Comparison of ENCODE assay signal across 7 mouse cellular contexts in the genomic region with DNA sequence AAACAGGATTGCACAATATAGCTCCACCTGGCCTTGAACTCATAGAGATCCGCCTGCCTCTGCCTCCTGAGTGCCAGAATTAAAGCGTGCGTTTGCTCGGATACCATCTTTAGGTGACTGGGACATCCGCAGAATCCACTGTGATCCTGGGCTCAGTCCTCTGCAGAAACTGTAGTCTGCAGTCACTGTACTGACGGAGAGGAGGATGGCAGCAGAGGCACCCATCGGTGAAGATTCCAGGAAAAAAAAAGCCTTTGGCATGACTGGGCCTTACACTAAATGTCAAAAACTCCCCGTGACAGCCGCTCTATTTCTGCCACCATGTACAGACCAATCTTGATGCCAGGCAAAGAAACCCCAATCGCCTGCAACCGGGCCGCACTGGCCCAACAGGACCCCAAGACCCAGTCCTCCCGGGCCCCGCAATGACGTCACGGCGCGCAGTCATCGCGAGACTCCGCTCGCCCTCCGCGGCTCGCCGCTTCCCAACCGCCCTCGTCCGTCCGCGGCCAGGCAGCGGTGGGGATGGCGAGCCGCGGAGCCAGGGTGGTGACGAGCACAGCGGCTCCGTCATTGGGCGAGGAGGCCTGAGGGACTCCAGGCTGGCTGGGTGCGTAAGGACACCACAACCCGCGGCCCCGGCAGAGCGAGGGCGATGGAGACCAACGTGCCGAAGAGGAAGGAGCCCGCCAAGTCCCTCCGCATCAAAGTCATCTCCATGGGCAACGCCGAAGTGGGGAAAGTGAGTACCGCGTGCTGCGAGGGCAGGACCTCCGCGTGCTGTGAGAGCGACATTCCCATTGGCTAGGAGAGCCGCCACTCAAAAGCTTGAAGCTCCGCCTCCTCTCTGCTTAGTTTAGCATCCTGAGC. TPM values are rescaled to one million over a fixed set of nuclear protein-coding genes. Genes with fewer than 3 reads are reported as not detected.
A peak's percentile ranks its signal among the peaks of the same experiment; 100 is the strongest.
DNase-seq lines count a peak whose midpoint lies in the region; ATAC-seq lines count a peak whose summit lies in the region.

A gene (plus strand): TSS at position 452 of the 870 bp plus-strand sequence.

- no peaks in the 10 kb centered on the region for H3K27me3 ChIP-seq in intestine, embryonic 16.5 days (replicated peaks; ENCODE audit: control insufficient read depth, insufficient read depth, low read length)
- H3K27me3 ChIP-seq in midbrain, embryonic 11.5 days (ENCODE audit: control insufficient read depth, insufficient read depth, low read length) = no peaks in the 10 kb centered on the region

- 5% methylated on average over 59 of the region's 59 CpGs for WGBS in intestine, embryonic 16.5 days
- WGBS in midbrain, embryonic 11.5 days = 5% methylated on average over 59 of the region's 59 CpGs

- H3K36me3 ChIP-seq in intestine, embryonic 16.5 days (ENCODE audit: control insufficient read depth, insufficient read depth, low read length) = peaks cover 11% of the 10 kb centered on the region
- H3K36me3 ChIP-seq in midbrain, embryonic 11.5 days (ENCODE audit: control insufficient read depth, insufficient read depth, low read length) = peaks cover 7% of the 10 kb centered on the region; the same call in 1 of the 2 replicates

- H3K9ac ChIP-seq in intestine, embryonic 16.5 days (ENCODE audit: low read depth, low read length) = peak within 1 kb of the TSS; percentile 76
- H3K9ac ChIP-seq in midbrain, embryonic 11.5 days (ENCODE audit: low read length) = peak within 1 kb of the TSS; percentile 85

- H3K9me3 ChIP-seq in intestine, embryonic 16.5 days (ENCODE audit: control insufficient read depth, low read length) = no peaks in the 10 kb centered on the region
- no peaks in the 10 kb centered on the region for H3K9me3 ChIP-seq in midbrain, embryonic 11.5 days (ENCODE audit: control insufficient read depth, low read length)

- H3K27ac ChIP-seq in intestine, embryonic 16.5 days (ENCODE audit: low read length) = peak within 1 kb of the TSS; percentile 93
- peak within 1 kb of the TSS; percentile 95 for H3K27ac ChIP-seq in midbrain, embryonic 11.5 days (ENCODE audit: low read depth, low read length)

- peak; percentile 90 for DNase-seq in adrenal gland, adult 8-10 months
- peak; percentile 96 for DNase-seq in embryo, embryonic 9.5 days (ENCODE audit: extremely low spot score)
- DNase-seq in gastrocnemius, postnatal 4 days (ENCODE audit: low spot score in 2 of 2) = peak; percentile 89 to 95
- DNase-seq in left cerebral cortex, postnatal 36 days (ENCODE audit: low spot score in 2 of 2) = peak; percentile 97 to 98
- DNase-seq in midbrain, embryonic 11.5 days (ENCODE audit: low spot score, missing footprints) = peak; percentile 100
- peak; percentile 97 for DNase-seq in skeletal muscle tissue, adult 2 months (ENCODE audit: low read depth, low spot score)

- 0 out of 2 replicates have a peak, but pooled peaks cover 3% of the 10 kb centered on the region for H3K4me1 ChIP-seq in intestine, embryonic 16.5 days (ENCODE audit: control insufficient read depth, insufficient read depth, low read length)
- H3K4me1 ChIP-seq in midbrain, embryonic 11.5 days (ENCODE audit: control insufficient read depth, insufficient read depth, low read length) = peaks cover 5% of the 10 kb centered on the region

- ATAC-seq in intestine, embryonic 16.5 days = peak; percentile 98
- peak; percentile 97 for ATAC-seq in midbrain, embryonic 11.5 days (ENCODE audit: low FRiP score)

- peak within 1 kb of the TSS; percentile 88 for H3K4me2 ChIP-seq in intestine, embryonic 16.5 days (ENCODE audit: low read depth, low read length)
- peak within 1 kb of the TSS; percentile 60 for H3K4me2 ChIP-seq in midbrain, embryonic 11.5 days

- intact Hi-C loops in left cerebral cortex, postnatal 36 days (cut with DNase I) = no loop called here

- H3K4me3 ChIP-seq in intestine, embryonic 16.5 days (ENCODE audit: low read length) = peak within 1 kb of the TSS; percentile 71
- peak within 1 kb of the TSS; percentile 52 for H3K4me3 ChIP-seq in midbrain, embryonic 11.5 days (ENCODE audit: low read depth, low read length)

RNA-seq across cellular contexts. Expression of the gene that starts here (rescaled TPM):
- total RNA-seq in adrenal gland, adult 8-10 months (2022) = 1 to 10 TPM; 5.2 to 7.1 (median 6.6) TPM
- 1 to 10 TPM; 7.0 to 8.9 TPM for total RNA-seq in gastrocnemius, postnatal 4 days (2021)
- 3.7 and 3.9 TPM in 2 replicates for polyA plus RNA-seq in intestine, embryonic 16.5 days (2015; fragmentation: Nextera tagmentation; extraction: Ambion mirVana)
- 100 to 1,000 TPM in 1 of 2 experiments, 10 to 100 TPM in 1; 93.0 to 100 TPM for total RNA-seq in left cerebral cortex, postnatal 36 days (2021)
- polyA plus RNA-seq in midbrain, embryonic 11.5 days (2014; fragmentation: Nextera tagmentation; extraction: Ambion mirVana) = 9.9 and 11.4 TPM in 2 replicates

Comparison
In these comparisons a context has a peak if more than half of its experiments do, and no peak if none do; other contexts are left out.
1. Peak in every context shown above with its lines: DNase-seq, ATAC-seq, H3K4me3 ChIP-seq and H3K27ac ChIP-seq.
2. RNA of the gene that starts here (total RNA-seq): 93.0 to 100 TPM in left cerebral cortex, postnatal 36 days; 7.0 to 8.9 TPM in gastrocnemius, postnatal 4 days and 5.2 to 7.1 TPM in adrenal gland, adult 8-10 months; every median in the first group is over 4 times any median in the second.